Mouse (Mus musculus) cerebellum, adult 2 months (tissue): ENCODE measurements around the gene Pfkfb2.

Experiments used
- CTCF ChIP-seq: fragments of 200-500 bp; IDR thresholded peaks from 2 replicates; pipeline ENCODE4 v1.5.1; 2011; ENCODE audit warnings: low read depth, mild to moderate bottlenecking, control low read depth, low read length, moderate library complexity, borderline replicate concordance; ENCODE audit not compliant: insufficient read depth
- POLR2A ChIP-seq: fragments of 200-500 bp; IDR thresholded peaks from 2 replicates; pipeline ENCODE4 v1.6.1; 2011; ENCODE audit warnings: low read length, control low read depth, borderline replicate concordance; ENCODE audit not compliant: insufficient read depth

DNA sequence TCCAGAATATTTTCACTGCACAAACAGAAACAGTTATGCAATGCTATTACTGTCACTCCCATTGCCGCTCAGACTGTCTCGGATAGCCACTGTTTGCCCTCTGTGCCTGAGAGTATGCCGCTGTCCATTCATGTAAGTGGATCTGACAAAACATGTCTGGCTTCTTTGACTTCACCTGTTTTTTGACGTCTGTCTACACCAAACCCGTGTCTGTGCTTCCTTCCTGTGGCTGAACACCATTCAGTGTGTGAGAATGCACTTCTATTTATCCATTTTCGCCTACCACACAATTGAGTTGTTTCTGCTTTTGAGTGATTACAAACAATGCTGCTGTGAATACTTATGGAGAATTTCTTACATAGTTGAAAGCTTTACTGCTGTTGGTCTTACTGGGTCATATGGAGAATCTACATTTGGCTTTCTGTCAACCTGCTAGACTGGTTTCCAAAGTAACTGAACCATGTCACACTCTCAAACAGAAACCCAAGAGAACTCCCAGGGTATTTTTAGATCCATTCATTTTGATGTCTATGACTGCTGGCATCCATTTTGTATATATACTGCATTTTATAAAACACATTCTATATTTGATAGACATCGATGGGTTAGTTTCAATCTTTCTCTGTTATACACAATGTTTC is 46.8 kb upstream of the Pfkfb2 start:
- TF ChIP-seq POLR2A (no peak), CTCF (no peak)
